Mouse (Mus musculus) gastrocnemius, postnatal 14 days (tissue): ENCODE measurements at regions not wholly inside any gene's neighbourhood (a gene's known extent, or its start where the extent isn't known, plus 50 kb on each side); places are given as distances from the start of the nearest gene placed in this dataset.

Experiments used
- DNase-seq: peaks from one replicate; pipeline ENCODE4 v3.0.0; 2021; ENCODE audit warnings: mixed read lengths
- intact Hi-C: fragments of 180-260 bp; cut with DNase I; formaldehyde crosslinking; loops from one replicate; pipeline ENCODE4 v1.15.1; 2025; ENCODE audit warnings: low total_unique reads

- DNase-seq = no peak
- intact Hi-C loops = no loop called here
Observed at GRCm38 (mm10) chr12:117465206-117465605, 51.1 kb upstream of the Rapgef5 start.

- intact Hi-C loops = no loop called here
- DNase-seq = no peak
Observed at GRCm38 (mm10) chr12:117465998-117466397, 50.3 kb upstream of the Rapgef5 start.
